Mouse (Mus musculus): ENCODE results near the gene Arhgef28.
A peak's percentile ranks its signal among the peaks of the same experiment; 100 is the strongest.
"Not testable (repeated sequence)": the region's sequence is repeated elsewhere in the genome, so short reads cannot be mapped to it uniquely, and the experiment has no call there.

Gene Arhgef28

GRCm38 (mm10) chr13:98073190-98073589 is 133.0 kb downstream of the Arhgef28 start:
- no peak for DNase-seq (ENCODE audit: low read depth, low spot score)

GRCm38 (mm10) chr13:98070458-98070857 is 135.8 kb downstream of the Arhgef28 start:
- no peak for DNase-seq (ENCODE audit: low read depth, low spot score)

GRCm38 (mm10) chr13:98069646-98070045 is 136.6 kb downstream of the Arhgef28 start:
- no peak for DNase-seq (ENCODE audit: low read depth, low spot score)

- DNase-seq (ENCODE audit: low read depth, low spot score): no peak
Measured at GRCm38 (mm10) chr13:98062843-98063242, 143.4 kb downstream of the Arhgef28 start.

DNA sequence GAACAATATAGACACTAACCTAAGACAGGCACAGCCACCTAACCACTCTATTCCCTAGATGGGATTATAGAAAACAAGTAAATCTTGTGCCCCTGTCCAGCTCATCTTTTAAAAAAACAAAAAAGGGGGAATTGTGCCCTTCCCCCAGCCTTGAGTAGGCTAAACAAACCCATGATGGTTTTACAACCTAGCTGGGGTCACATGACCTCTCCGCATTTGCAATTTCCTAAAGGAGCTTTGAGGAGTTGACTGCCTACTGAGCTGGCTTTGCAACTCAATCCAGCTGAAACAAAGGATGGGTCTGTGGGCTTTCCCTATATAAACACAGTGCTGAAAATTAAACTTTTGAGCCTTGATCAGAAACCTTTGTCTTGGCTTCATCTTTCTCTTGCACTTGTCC is 146.1 kb downstream of the Arhgef28 start:
- DNase-seq (ENCODE audit: low read depth, low spot score): not testable (repeated sequence)

DNA sequence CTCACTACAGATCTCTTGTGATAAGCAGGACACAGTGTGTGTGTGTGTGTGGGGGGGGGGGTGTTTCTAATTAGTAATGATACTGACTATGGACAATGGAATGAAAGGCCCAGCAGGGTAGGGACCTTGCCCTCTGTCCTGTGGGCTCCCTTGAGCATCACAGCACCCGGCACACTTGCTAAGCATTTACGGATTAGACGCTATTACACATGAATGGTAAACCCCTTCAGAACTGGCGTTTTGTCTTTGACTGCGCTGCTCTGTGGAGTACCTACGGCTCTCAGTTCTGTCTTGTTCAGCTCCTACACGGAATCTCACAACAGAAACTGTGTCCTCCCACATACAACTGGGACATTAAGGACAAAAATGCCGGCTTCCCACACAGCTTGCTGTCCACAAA is 151.0 kb downstream of the Arhgef28 start:
- DNase-seq (ENCODE audit: low read depth, low spot score): no peak

GRCm38 (mm10) chr13:98040628-98041150 is 165.6 kb downstream of the Arhgef28 start:
- DNase-seq (ENCODE audit: low read depth, low spot score): no peak

GRCm38 (mm10) chr13:98038731-98039130 is 167.5 kb downstream of the Arhgef28 start:
- no peak for DNase-seq (ENCODE audit: low read depth, low spot score)

GRCm38 (mm10) chr13:98037693-98038092 is 168.5 kb downstream of the Arhgef28 start:
- no peak for DNase-seq (ENCODE audit: low read depth, low spot score)

DNA sequence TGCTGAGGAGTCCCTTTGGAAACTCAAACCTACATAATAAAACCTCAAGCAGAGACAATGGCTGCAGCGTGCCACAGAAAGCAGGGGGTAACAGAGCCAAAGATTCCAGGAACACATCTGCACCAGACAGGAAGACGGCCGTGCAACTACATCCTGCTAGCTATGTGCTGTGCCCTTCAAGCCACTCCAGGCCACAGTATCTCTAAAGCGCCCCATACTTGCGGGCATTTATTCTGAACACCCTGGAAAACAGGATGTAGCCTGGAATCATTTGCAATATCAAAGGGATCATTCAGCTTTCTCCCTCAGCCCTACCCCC is 174.6 kb downstream of the Arhgef28 start:
- DNase-seq (ENCODE audit: low read depth, low spot score): no peak

DNA sequence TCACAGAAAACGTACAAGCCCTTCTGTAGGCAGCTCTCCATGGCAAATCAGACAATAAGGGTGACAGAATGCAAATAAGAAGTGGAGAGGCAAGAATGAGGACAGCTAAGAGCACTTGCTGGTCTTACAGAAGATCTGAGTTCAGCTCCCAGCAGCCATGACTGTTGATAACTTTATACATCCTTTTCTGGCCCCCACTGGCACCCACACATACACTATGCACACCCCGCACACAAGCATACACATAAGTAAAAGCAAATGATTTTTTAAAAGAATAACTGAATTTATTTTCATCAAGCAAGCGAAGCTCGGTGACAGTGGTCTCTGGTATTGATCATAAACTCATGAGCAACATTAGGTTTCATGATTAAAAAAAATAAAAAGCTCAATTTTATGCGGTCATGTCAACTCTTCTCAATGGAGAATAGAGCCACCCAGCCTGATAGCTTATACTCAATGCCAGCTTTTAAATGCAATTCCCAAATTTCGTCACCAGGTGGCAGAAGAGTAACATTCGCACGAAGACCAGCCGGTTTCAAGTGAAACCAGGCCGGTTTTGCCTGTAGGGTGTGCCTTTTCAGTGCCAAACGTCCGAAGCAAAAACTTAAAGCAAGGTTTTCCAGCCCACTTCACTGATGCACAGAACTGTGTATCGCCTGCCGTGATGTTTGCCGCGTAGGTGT is 175.1 kb downstream of the Arhgef28 start:
- DNase-seq (ENCODE audit: low read depth, low spot score): peak; percentile 69

- DNase-seq (ENCODE audit: low read depth, low spot score): no peak
Measured at GRCm38 (mm10) chr13:98030041-98030440, 176.2 kb downstream of the Arhgef28 start.

- no peak for DNase-seq (ENCODE audit: low read depth, low spot score)
Measured at GRCm38 (mm10) chr13:98028711-98029250, 177.5 kb downstream of the Arhgef28 start.

DNA sequence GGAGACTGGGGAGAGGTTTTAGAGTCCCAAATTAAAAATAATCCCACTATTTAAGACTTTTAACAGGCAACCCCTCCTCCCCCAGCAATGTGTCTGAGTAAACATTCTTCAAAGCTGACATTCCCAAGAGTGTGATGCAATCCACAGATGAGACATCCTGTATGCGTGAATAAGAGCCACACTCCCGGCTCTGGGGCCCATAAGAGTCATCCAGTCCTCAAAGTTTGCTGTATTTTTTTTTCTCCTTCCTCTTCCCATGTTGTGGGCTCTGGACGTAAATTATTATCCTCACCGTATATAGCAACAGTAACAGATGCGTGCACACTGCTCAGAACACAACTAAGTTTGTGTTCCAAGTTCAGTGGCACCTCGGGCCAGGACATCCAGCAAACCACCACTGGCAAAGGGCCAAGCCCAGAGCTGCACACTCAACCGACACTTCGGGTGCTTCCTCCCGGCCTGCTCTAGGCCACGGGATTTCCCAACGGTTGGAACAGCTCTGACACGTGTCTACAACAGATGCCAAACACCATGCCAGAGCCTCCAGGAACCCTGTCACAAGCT is 178.5 kb downstream of the Arhgef28 start:
- DNase-seq (ENCODE audit: low read depth, low spot score): no peak

DNA sequence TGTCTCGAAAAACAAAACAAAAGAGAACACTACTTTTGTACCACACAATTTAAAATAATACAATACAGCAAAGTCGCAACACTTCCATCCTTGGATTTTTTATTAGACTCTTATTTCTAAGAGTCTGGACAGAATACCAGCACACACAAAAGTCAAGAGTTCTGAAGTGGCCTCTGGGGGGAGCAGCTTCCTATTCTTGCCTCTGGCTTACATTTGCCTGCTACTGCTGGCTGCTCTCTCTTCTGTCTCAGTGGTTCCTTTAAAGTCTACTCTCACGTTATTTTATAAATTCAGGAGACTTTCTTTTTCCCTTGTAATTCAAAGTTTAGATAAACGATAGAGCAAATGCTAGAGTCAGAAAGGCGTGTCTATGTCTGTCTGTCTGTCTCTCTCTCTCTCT is 179.1 kb downstream of the Arhgef28 start:
- DNase-seq (ENCODE audit: low read depth, low spot score): no peak

DNA sequence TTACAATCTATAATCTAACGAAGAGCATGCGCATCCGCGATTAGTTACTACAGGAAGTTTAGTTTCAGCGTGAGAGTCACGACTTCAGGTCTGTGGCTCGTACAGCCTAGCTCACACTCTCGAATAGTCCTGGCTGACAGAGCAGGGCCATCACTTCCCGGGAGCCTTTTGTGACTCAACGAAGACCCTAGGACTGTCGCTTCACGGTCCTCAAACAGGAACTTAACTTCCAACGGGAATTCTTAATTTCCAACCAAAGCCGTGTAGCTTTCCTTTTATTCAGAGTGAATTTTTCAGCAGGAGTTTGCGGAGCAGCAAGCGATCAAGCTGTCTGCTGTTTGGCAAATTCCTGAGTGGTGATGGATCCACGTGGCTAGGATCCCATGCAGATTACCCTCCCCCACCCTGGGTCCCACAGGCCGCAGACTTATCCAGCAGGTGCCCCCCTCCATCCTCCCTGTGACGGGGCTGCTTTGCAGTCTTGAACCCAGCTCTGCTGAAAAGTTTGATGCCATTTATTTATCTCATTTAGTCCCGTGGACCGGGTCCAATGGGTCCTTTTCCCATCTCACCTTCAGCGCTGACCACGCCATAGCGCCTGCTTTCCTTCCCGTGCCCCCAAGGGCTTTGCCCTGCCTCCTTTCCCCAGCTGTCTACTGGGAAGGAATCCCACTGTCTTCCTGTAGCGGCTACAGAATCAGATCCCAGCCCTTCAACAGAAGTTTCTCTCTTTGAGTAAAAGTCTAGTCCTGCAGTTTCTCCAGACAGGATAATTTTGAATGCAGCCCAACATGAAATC is 180.3 kb downstream of the Arhgef28 start:
- DNase-seq (ENCODE audit: low read depth, low spot score): no peak

DNA sequence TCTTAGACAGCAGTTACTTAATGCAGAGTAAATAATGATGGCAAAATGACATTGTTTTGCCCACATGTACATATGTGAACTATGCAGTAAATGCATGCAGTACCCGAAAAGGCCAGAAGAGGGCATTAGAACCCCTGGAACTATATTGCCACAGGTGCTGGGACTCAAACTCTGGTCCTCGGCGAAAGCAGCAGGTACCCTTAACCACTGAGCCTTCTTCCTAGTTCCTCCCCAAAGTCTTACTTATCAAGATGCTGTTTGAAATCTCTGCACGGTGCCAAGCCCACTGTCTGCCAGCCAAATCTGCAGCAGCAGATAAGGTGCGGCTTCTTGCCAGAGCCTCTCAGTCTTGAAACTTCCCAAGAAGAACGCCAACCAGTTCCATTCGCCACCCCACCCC is 181.1 kb downstream of the Arhgef28 start:
- DNase-seq (ENCODE audit: low read depth, low spot score): no peak

DNA sequence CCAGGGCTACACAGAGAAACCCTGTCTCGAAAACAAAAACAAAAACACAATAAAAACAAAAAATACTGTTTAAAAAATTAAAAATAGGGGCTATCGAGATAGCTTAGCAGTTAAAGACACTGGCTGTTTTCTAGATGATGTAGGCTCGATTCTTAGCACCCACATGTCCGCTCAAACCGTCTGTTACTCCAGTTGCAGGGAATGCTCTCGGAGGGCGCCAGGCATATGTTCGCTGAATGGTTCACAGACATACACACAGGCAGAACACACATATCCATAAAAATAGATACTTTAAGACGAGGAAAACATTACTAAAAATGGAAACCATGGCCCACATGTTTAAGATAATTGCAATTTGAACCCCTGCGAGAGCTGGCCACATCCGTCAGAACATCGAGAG is 181.6 kb downstream of the Arhgef28 start:
- DNase-seq (ENCODE audit: low read depth, low spot score): no peak

DNA sequence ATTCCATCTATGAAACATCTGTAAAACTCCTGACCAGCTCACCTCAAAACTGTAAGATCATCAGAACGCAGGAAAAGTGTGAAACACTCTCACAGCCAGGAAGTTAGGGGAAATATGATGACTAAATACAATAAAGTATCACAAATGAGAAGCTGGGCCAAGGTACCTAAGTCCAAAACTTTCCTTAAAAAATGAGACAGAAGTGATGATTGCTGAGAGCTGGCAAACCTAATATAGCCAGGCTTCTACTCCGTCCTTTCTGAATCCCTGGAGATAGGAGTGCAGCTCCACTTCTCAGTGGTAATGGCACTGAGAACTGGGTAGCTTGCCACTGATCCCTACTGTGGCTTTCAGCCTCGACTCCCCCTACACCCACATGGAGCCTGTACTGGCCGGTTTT is 184.3 kb downstream of the Arhgef28 start:
- DNase-seq (ENCODE audit: low read depth, low spot score): no peak

- DNase-seq (ENCODE audit: low read depth, low spot score): not testable (repeated sequence)
Measured at GRCm38 (mm10) chr13:98018837-98019236, 187.4 kb downstream of the Arhgef28 start.

- no peak for DNase-seq (ENCODE audit: low read depth, low spot score)
Measured at GRCm38 (mm10) chr13:98016923-98017588, 189.2 kb downstream of the Arhgef28 start.

Data from retina, postnatal 7 days (tissue).